Mouse (Mus musculus) right cerebral cortex, postnatal 4 days (tissue): ENCODE measurements around the gene Paxx.

ENCODE experiments used
- DNase-seq: peaks from one replicate; pipeline ENCODE4 v3.0.0-alpha.2; 2022

The Paxx gene

GRCm38 (mm10) chr2:25460551-25461309 is at the start of gene Paxx:
Paxx (minus strand) TSS chr2:25461094.
- peak; percentile 85 for DNase-seq

GRCm38 (mm10) chr2:25509912-25510311 is 49.0 kb upstream of the Paxx start:
- no peak for DNase-seq

GRCm38 (mm10) chr2:25506964-25507363 is 46.1 kb upstream of the Paxx start:
- DNase-seq, result no peak

GRCm38 (mm10) chr2:25505860-25506259 is 45.0 kb upstream of the Paxx start:
- no peak for DNase-seq

GRCm38 (mm10) chr2:25505000-25505399 is 44.1 kb upstream of the Paxx start:
- DNase-seq, result no peak

GRCm38 (mm10) chr2:25504538-25504937 is 43.6 kb upstream of the Paxx start:
- no peak for DNase-seq

- DNase-seq, result no peak
These were observed 41.8 kb upstream of the Paxx start for GRCm38 (mm10) chr2:25502726-25503125.

- peak; percentile 25 for DNase-seq
These were observed 40.9 kb upstream of the Paxx start, which contains the start of gene C8g for GRCm38 (mm10) chr2:25501593-25502486. C8g (minus strand) TSS chr2:25501719.

- DNase-seq, result peak; percentile 77
These were observed 39.9 kb upstream of the Paxx start, which contains the start of gene Fbxw5 for GRCm38 (mm10) chr2:25500576-25501405. Fbxw5 (plus strand) TSS chr2:25500750.

GRCm38 (mm10) chr2:25500071-25500575 is 39.2 kb upstream of the Paxx start:
- no peak for DNase-seq

- DNase-seq, result no peak
These were observed 38.0 kb upstream of the Paxx start for GRCm38 (mm10) chr2:25498622-25499478.

- DNase-seq, result no peak
These were observed 37.1 kb upstream of the Paxx start for GRCm38 (mm10) chr2:25497846-25498575.

- DNase-seq, result no peak
These were observed 35.6 kb upstream of the Paxx start for GRCm38 (mm10) chr2:25496462-25496861.

GRCm38 (mm10) chr2:25493476-25493961 is 32.6 kb upstream of the Paxx start, which contains the start of gene Lcn12:
Lcn12 (minus strand) TSS chr2:25493911.
- DNase-seq, result no peak

GRCm38 (mm10) chr2:25492988-25493387 is 32.1 kb upstream of the Paxx start:
- DNase-seq, result no peak

- DNase-seq, result no peak
These were observed 27.8 kb upstream of the Paxx start for GRCm38 (mm10) chr2:25488671-25489068.

- no peak for DNase-seq
These were observed 27.2 kb upstream of the Paxx start for GRCm38 (mm10) chr2:25487965-25488670.

- no peak for DNase-seq
These were observed 24.2 kb upstream of the Paxx start for GRCm38 (mm10) chr2:25484901-25485647.

GRCm38 (mm10) chr2:25482969-25483368 is 22.1 kb upstream of the Paxx start:
- DNase-seq, result no peak
